Mouse (Mus musculus) small intestine, adult 2 months (tissue): ENCODE results near the gene N4bp2.

ENCODE experiments used
- CTCF ChIP-seq: fragments of 200-500 bp; IDR thresholded peaks from 2 replicates; pipeline ENCODE4 v1.5.1; 2012; ENCODE audit warnings: low read depth, mild to moderate bottlenecking, control low read depth, inconsistent platforms, low read length, moderate library complexity, mixed read lengths; ENCODE audit not compliant: insufficient replicate concordance, insufficient read length; ENCODE audit errors: extremely low read depth
- POLR2A ChIP-seq: fragments of 200-500 bp; IDR thresholded peaks from 2 replicates; pipeline ENCODE4 v1.6.1; 2012; ENCODE audit warnings: low read depth, mild to moderate bottlenecking, control low read depth, inconsistent platforms, low read length, moderate library complexity

DNA sequence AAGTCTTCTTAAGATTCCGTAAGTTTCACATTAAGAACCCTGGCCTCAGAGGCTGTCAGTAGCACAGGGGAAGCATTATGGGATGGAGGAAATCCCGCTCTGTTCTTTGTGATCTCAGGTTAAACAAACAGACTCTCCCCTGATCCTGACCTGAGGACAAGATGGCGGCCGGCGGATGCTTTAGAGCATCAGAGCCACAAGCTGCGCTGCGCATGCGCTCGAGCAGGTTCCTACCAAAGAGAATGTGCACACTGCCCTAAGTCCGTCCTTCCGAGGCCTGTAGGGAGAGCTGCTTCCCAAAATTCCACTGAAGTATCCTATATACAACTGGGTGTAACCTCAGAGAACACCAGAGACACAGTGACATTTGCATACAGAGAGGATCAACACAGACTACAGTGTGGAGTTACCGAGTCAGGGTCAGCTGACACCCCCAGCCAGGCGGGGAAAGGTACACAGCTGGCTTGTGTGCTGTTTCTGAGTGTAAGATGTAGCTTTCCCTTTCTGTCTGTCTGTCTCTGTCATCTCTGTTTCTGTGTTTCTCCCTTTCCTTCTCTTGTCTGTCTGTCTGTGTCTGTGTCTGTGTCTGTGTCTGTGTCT is 108.1 kb downstream of the N4bp2 start:
- no peak for TF ChIP-seq CTCF
- TF ChIP-seq POLR2A: no peak
